Mouse (Mus musculus) lung, adult 18-20 months (tissue): Measurements from ENCODE around the gene Por.

ENCODE experiments used
- DNase-seq, 2 experiments: peaks; one replicate each; pipeline ENCODE4 v3.0.0; 2022; ENCODE audit warnings: mixed read lengths in 2 of 2

The Por gene

GRCm38 (mm10) chr5:135669741-135670275 is at the start of gene Por:
Gene Por, plus strand, starts transcription at chr5:135670033.
- DNase-seq = peak; percentile 77 to 85

DNA sequence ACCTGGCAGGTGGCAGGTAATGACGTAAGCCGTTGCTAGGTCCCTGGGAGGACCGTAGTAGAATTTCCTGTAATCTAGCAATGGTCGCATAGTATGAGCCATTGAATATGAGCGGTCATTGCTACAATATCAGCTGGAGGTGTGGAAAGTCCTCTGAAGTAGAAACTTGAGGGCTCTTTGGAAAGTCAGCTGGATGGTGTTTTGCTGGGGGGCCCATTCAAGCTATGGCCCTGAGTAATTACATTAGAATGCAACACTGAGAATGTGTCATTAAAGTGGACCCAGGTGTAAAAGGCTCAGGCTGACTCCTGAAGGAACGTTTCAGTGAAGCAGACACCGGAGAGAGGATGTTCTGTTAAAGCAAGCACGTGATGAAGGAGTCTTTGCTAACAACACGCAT is 49.3 kb upstream of the Por start:
- no peak for DNase-seq

GRCm38 (mm10) chr5:135621725-135622124 is 48.1 kb upstream of the Por start:
- DNase-seq = no peak

- no peak for DNase-seq
Measured at GRCm38 (mm10) chr5:135623006-135623563, 46.7 kb upstream of the Por start.

DNA sequence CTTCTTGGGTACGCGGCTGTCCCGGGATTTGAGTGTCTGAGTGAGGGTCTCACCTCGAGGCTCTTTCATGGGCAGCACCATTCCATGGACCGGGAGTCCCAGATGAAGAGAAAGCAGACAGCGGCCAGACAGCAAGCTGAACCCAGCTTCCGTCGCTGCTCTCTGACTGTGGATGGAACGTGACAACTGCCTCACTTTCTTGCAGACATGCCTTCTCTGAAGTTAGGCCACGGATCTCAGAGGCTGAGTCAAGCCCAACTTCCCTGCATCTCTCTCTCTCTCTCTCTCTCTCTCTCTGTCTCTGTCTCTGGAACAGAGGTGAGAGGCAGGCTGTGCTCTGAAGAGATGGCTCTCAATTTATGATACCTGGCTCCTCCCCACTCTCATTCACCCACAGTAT is 40.9 kb upstream of the Por start:
- DNase-seq = no peak

DNA sequence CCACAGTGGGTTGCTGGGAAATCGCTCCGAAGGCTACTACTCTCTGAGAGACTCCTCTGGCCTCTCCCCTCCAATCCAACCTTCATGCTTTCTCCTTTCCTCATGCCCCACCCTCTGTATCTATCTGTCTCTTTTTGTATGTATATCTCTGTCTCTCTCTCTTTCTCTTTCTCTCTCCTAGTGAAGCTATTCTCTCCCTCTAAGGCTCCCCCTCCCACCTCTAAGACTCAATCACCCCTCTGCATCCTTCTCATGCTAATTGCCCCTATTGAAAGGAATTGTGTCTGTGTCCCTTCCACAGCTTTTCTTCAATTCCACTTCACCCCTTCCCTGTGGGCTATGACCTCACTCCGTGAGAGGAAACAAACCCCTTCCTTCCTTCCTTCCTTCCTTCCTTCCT is 40.4 kb upstream of the Por start:
- DNase-seq = no peak

DNA sequence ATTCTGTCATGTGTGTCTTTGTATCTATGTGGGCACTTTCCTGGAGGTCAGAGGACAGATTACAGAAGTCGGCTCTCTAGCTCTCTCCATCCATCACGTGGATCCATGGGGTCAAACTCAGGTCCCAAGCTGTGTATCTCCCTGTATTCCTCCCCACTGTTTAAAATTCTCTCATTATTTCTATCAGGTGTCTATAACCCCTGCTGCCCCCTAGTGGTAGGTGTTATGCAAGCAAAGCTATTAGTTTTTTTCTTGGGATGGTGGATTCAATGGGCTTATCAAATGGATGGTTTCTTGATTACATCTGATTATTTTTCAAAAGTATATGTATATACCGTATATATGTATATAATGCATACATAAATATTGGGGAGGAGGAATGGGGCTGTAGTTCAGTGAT is 39.2 kb upstream of the Por start:
- peak in 1 of 2 experiments; percentile 66 for DNase-seq

DNA sequence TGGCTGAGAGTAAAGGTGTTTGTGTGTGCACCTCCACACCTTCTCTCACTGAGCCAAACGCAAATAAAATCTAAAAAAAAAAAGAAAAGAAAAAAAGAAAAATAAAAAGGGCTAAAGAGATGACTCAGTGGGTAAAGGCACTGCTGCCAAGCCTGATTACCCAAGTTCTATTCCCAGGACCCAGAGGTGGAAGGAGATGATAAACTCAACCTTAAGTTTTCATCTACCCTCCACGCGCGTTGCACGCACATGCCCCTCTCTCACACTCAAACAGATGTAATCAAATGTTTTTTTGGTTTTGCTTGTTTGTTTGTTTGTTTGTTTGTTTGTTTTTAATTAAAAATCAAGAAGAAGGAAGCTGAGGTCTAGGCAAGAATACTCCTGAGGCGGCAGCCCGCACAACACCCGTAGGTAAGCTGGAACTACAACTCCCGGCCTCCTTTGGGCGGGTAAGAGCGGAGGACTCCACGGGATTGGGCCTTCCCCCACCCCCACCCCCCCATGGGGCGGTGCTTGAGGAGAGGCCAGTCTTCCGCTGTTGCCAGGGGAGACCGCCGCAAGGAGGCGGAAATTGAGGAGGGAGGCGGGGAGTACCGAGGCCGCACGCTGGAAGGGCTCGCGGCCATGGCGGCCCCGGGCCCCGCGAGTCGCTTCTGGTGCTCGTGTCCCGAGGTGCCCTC is 37.6 kb upstream of the Por start, which contains the start of gene Rhbdd2:
Gene Rhbdd2 (plus strand): TSS at position 502 of the 680 bp plus-strand sequence.
- peak; percentile 98 to 99 for DNase-seq

- DNase-seq = no peak
Measured at GRCm38 (mm10) chr5:135632797-135633144, 37.1 kb upstream of the Por start.

GRCm38 (mm10) chr5:135639760-135640458 is 29.9 kb upstream of the Por start:
- peak in 1 of 2 experiments; percentile 67 for DNase-seq

DNA sequence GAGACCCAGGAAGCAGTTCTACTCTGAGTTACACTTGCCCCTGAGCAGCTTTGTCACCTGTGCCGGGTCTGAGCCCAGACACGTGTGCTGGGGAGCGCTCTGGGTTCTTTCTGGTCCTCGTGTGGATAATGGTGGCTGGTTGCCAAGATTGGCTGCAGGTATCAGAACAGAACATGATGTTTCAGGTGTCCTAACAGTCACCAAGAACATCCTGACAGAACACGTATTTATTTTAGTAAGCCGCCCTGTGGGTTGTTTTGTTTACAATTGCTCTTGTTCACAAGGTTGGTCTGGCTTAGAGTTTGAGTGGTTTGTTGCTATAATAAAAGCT is 29.4 kb upstream of the Por start:
- peak in 1 of 2 experiments; percentile 58 for DNase-seq

DNA sequence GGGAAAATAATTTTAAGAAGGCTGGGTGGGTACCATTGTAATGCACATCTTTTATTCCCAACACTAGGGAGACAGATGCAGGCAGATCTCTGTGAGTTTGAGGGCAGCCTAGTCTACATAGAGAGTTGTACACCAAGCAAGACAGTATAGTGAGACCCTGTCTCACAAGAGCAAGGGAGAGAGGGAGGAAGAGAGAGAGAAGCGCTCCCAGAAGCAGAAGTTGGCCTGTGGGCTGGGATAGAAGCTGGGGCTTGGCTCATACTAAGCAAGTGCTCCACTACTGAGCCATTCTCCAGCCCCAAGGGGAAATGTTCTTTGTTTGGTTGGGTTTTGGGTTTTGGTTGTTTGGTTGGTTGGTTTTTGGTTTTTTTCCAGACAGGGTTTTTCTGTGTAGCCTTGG is 28.8 kb upstream of the Por start:
- DNase-seq = no peak

GRCm38 (mm10) chr5:135642686-135643551 is 26.9 kb upstream of the Por start:
- no peak for DNase-seq

DNA sequence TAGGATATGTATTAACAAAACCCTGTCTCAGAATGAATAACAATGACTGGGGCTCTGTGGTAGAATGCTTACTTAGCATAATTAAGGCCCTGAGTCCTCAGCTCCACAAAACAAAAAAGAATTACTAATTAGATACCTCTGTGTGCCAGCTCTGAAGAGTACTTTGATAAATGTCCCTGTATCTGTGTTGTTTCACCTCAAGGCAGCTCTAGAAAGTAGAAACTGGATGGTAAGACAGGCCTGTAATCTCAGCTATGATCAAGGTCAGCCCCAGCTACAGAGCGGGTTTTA is 26.3 kb upstream of the Por start:
- no peak for DNase-seq

DNA sequence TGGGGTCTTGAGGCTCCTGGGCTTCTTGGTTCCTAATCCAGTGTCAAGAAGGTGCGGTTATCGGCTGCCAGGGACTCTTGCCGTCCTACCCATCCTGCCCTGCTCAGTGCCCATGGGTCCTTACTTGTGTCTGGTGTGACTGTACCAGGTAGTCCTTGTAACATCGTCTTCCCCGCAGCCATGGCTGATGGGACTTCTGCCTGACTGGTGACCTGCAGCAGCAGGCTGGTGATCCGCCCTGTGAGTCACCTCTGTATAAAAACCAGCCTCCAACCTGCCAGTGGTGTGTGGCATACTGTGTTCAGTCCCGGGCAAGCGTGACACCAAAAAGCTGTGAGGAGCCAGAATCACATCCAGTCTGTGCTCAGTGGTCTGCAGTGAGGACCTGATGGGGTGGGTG is 26.0 kb upstream of the Por start:
- DNase-seq = no peak

GRCm38 (mm10) chr5:135645330-135645729 is 24.5 kb upstream of the Por start:
- no peak for DNase-seq

- no peak for DNase-seq
Measured at GRCm38 (mm10) chr5:135646038-135646437, 23.8 kb upstream of the Por start.

DNA sequence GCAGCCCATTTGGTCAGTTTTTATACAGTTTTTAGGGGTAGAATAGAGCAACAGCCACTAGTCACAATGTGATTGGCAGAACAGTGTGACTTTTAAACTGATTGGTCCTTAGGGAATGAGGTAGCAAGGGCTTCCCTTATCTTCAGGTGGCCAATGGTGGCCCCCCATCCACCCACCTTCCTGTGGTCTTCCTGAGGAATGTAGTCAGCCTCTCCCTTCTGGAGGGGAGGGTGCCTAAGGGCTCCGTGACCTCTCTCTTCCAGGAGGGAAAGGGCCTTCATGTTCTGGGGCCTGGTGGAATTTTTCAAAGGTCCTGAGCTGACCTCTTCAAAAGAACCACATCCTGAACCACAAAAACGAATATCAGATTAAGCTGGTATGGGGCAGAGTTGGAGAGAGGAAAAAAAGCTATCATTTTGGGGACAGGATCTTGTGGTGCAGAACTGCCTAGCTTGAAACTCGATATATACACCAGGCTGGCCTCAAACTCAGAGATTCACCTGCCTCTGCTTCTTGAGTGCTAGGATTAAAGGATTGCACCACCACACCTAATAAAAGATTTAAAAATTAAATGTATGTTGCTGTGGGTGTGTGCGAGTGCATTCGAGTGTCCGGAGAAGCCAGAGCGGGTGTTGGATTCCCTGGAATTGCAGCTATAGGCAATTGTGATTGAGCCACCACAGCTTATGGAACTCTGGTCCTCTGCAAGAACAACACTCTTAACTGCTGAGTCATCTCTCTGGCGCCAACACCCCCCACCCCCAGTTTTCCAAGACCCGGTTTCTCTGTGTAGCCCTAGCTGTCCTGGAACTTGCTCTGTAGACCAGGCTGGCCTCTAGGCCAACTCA is 21.1 kb upstream of the Por start:
- peak in 1 of 2 experiments; percentile 48 for DNase-seq

DNA sequence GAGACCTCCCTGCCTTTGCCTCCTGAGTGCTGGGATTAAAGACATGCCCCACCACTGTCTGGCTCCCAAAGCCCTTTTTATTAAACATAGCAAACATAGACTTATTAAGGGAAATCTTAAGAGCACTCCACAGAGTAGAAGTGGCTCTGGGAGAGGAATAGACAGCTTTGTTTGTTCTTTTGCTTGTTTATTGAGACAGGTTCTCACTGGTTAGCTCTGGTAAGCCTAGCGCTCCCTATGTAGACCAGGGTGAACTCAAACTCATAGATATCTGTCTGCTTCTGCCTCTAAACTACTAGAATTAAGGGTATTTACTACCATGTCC is 20.6 kb upstream of the Por start:
- no peak for DNase-seq

GRCm38 (mm10) chr5:135651536-135651935 is 18.3 kb upstream of the Por start:
- peak; percentile 79 to 86 for DNase-seq

- DNase-seq = peak; percentile 74 to 86
Measured at GRCm38 (mm10) chr5:135653209-135653608, 16.6 kb upstream of the Por start.

DNA sequence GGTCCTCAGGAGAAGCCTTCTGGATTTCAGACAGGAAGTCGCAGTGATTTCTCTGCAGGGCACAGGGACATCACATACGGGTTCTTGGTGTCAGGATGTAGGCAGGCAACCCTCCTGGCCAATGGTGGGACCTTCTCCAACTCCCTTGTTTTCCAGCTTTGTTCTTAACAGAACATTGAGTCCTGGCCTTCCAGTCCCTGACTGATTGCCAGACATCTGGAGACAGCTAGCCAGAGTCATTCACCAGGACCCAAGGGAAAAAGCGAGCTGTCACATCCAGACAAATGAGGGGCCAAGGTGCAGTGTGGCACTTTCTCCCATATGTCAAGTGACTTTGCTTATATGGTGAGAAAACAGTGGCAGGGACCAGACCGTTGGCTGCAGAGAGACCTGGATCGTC is 13.8 kb upstream of the Por start:
- no peak for DNase-seq

DNA sequence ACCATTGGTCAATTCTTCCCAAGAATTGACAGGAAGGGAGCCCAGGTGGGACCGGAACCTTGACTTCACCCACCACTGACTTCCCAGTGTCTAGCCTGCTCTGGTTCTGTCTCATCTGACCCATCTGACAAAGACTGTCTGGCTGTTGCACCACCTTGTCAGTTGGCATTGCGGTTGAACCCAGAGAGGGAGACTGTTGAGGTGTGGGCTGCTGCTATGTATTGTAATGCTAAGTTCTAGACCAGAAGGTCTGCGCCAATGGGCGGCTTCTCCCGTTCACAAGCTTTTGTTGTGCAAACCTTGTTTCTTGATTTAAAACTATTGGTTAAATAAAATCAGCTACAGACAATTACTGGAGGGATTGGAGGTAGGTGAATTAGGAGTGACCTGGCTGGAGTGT is 12.7 kb upstream of the Por start:
- DNase-seq = no peak
